Mouse (Mus musculus) mature B cell (primary cell): ENCODE data around the gene Got1.

Source experiments
- in situ Hi-C: fragments of 300-500 bp; cut with MboI; formaldehyde crosslinking; loops from 2 replicates; pipeline ENCODE4 v1.14.3; 2019

Gene Got1

DNA sequence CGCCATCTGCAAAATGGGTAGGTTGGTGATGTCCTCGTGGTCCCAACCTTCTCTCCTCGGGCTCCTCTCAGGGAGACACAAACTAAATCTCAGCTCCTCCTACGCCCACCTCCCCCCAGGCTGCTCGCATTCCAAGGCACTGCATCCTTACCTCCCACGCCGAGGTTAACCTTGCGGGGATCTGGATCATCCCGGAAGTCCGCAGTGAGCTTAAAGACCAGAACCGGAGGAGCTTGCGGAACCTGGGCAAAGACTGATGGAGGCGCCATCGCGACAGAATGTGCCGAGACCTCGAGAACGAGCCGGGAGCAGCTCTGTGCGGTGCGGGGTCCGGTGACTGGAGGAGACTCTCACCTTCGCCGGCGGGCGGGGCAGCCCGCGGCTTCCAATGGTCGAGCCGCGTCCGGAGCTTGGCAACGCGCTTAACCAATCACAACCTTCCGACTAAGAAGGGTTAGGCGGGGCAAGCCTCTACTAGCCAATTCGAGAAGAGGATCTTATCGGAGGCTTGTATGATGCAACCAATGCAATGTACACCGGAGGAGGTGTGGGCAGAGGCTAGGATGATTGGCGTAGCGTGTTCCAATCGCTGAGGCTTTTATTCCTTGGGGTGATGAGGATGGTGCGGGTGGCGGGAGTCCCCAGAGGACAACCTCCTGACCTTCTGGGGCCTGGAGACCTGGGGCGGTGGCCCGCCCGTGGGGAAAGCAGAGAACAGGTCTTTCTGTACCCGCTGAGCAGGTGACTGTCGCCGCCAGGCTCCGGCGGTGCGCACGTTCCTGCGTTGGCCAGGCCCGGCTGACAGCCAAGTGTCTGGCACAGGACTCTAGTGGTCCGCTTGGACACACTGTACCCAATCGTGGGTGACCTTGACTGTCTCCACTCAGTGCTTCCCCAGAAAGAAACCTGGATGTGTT is at the start of gene Got1:
Gene Got1 (minus strand): TSS at position 419 of the 917 bp plus-strand sequence.
- in situ Hi-C loops = no loop called here

DNA sequence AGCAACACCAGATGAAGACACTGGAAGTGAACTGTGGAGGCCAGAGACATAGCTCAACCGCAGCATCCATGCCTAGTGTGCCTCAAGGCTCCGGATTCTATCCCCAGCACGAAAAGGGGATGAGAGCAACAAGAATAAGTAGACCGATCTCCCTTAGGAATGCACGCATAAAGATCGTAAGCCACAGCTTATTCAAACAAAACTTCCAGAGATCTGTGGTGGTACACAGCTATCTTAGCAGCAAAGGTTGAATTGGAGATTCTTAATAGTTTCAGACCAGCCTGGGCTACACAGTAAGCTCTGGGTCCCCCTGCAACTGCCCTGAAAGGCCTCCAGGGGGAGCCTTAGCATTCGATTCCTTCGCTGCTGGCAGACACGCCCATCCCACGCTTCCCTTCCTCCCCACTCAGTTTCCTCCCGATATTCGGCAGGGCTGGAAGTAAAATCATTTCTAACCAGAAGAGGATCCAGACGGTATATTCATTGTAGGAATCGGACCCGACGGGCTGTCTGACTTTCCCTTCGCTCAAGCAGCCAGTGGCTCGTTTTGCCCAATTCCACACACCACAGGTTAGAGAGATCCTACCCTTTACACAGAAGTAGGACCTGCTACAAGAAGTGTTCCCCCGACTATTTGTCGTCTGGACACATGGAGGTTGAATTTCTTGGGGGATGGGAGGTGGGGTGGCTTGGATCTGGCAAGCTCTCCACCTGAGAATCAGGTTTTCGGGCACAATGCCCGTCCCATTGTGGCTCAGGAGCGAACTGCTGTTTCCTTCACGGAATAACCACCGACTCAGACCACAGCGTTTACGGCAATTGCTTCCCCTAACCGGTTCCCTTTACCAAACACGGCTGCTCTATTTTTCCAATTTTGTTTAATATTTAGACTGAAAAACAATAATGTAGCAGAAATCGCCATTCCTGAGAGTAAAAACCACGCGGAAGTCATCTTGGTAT is 46.7 kb upstream of the Got1 start:
- in situ Hi-C loops = loop anchor here (5.0 kb wide), 1 partner anchor 51 kb away; no protein-coding TSS in a partner anchor

DNA sequence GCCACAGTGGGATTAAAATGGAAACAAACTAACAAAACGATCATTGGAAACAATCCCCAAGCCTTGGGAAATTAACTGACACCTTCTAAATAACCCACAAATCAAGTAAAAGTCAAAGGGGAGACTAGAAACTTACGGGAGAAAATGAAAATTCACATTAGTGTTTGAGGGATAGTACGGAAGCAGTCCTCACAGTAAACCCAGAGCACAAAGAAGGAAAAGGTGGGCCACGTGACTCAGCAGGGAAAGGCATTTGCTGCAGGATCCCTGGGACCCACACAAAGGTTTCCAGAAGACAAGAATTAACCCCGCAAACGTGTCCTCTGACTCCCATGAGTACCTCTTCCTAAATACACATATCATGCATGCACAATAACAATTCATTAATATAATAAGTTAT is 44.7 kb upstream of the Got1 start:
- in situ Hi-C loops = no loop called here

DNA sequence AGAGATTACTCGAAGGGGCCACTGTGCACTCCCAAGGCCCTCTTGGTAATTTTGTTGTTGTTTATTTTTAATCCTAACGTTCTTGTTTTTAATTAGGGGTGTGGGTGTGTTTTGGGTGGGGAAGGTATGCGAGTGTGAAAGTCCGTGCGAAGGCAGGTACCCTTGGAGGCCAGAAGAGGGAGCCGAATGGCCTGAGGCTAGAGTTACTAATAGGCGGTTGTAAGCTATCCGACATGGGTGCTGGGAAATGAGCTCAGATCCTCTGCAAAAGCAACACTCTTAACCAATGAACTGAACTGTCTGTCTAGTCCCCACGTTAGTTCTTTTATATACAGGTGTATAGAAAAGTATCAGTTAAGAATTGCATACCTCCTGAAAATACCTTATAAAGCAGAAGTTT is 43.9 kb upstream of the Got1 start:
- in situ Hi-C loops = no loop called here

DNA sequence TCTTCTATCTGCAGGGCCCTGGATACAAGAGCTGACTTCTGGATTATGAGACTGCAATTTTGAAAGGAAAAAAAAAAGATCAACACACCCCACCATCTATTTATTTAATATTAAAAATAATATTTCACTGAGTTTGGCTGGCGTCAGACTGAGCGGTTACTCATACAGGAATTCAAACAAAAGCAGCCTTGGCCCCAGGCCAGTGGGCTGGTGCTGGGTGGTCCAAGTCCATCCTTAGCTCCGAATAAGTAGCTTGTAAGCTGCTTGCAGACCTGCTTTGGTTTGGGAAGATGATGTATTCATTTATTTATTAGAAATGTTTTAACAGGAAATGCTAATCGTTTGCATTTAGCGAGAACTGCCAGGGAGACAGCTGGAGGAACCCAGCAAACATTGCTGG is 38.8 kb upstream of the Got1 start:
- in situ Hi-C loops = no loop called here

DNA sequence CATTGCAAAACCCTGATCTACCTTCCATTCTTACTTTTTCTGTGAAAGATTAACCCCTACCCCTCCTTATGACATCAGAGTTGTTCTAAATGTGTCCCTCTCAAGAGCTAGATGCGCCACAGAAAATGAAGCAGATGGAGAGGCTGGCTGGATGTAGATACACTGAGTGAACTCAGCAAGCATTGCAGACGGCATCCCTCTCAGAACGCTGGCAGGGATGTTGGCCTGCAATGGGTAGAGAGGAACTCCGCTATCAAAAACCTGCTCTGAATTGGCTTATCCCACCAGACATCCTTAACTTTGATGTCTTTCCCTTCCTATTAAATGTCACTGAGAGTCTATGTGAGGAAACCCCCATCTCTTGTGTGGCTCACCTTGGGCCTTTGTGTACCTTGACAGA is 37.4 kb upstream of the Got1 start:
- in situ Hi-C loops = no loop called here

DNA sequence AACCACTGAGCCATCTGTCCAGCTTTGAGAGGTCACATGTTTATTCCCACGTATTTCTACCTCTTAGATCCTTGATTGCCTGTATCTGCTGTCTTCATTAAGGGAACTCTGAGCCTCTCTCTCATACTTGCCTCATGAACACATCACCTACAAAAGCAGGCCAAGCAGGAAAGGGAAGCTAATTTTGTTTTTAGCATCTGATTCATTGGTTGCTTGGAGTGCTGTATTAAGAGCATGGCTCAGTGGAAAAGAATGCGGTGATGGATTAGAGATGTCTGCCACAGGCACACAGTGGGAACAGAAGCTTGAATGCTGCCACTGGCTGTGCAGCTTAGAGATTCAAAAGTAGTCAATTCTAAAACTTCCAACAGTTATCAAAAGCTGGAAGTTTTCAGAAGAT is 35.8 kb upstream of the Got1 start:
- in situ Hi-C loops = no loop called here

DNA sequence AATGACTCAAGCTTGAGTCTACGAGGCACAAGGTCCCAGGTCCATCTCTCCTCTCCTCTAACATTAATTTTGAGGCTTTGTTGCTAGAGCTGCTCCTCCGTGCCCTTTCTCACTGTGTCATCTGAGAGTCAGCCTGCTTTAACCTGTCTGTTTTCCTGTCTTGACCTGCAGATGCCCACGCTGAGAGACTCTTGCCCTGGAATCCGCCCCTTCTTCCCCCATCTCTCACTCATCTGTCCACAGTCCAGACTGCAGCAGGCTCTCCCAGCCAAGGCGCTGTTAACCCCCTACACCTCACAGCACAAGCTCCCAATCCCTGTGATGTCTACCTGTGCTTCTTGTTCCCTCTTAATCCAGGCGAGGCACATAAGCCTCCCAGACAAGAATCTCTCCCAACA is 27.1 kb upstream of the Got1 start:
- in situ Hi-C loops = no loop called here

DNA sequence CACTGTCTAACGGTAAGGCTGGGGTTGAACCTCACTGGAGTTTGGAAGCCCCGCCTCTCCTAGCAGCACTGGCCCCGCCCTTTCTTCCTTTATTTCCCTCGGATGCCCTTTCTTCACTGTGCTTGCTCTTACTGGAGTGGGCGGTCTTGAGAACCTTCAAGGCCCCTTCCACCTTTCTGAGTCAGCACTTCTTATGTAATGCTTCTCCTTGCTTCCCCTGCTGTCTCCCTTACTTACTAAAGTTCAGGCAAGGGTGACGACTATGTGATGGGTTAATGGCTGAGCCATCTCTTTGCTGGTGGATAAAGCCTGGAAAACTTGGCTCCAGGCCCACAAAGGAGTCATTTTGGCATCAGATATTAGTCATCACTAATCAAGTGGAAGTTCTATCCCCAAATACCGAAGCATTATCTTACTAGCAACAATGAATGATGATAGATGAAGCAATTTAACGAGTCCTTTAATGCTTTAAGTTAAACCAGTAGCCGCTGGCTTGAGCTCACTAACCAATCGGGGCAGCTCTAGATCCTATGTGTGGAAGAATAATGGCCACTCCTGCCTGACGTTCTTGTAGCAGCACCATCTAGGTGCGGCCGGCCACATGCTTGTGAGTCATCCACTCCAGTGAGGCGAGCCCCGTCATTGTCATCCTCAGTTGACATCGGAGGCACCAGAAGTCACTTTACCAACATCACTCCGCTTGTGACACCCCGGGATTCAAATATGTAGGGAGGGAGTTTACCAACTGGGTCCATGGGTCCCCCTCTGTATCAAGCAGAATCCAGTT is 26.5 kb upstream of the Got1 start:
- in situ Hi-C loops = no loop called here

DNA sequence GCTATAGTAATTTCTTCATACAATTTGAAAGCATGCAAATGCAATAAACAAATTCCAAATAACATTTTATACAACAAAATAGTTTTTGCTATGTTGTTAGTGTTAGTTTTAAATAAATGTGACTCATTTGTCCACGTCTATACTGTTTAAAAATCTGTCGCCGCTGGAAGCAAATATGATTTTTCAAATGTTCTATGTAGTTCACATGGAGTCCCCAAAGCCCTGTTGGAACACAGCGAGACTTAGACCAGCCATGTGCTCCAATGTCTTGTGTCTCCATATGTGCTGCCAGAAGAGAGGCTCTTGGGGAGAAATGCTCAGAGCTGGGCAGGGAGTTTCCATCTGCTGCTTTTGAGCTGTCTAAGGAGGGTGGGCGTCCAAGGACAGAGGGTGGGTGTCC is 23.7 kb upstream of the Got1 start:
- in situ Hi-C loops = no loop called here

DNA sequence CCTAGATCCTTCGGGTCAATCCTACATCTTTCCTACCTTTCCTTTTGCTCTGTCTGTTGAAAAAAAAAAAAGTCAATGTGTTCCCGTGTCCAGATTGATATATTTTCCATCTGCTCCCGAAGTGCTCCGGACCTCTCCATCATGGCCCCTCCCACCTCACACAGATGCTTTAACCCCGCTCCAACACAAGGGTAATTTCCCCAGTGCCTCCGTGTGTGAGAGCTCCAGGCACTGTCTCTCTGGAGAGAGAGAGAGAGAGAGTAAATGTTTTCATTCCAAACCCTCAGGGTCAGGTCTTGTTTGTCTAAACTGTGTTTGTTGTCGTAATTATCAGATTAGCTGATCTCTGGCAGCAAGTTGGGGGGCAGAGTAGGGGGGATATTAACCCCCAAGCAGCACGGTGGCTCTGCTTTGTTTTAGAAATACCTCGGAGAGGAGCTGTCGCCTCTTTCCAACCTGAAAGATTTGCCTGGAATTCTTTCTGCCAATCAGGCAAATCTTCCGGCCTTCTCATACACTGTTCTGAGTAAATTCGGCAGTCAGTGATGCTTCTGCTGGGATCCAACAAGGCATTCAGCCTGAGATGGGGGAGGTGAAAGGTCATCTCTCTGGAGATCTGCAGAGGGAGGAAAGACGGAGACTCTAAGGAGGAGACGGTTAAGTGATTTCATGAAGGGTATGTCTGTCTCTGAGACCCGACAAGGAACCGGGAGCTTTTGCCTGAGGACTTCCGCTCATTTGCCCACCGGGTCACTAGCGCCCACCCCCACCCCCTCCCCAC is 22.1 kb upstream of the Got1 start:
- in situ Hi-C loops = no loop called here

DNA sequence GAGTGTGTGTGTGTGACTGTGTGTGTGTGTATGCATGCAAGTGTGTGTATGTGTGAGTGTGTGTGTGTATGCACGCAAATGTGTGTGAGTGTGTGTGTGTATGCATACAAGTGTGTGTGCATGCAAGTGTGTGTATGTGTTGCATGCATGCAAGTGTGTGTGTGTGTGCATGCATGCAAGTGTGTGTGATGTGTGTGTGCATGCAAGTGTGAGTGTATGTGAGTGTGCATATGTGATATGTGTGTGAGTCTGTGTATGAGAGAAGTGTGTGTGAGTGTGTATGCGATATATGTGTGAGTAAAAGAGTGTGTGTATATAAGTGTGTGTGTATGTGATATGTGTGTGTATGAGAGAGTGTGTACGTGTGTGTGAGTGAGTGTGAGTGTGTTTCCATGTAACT is 11.0 kb upstream of the Got1 start:
- in situ Hi-C loops = no loop called here

DNA sequence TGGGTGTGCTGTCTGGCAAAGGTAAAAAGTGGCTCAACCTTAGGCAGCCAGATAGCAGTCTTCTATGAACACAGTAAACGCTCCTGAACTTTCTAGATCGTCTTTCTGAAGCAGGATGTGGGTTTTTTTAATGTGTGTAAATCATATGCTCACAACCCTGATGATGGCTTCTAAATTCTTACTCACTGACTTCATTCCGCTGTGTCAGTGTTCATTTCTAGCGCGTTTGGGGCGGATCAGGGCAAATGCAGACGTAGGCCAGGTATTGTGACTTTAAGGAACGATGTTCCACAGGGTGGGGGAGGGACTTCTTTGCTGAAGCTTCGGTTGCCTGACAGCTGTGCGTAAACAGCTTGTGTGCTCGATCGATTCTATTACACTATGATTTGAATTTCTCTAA is 6.5 kb upstream of the Got1 start:
- in situ Hi-C loops = no loop called here

DNA sequence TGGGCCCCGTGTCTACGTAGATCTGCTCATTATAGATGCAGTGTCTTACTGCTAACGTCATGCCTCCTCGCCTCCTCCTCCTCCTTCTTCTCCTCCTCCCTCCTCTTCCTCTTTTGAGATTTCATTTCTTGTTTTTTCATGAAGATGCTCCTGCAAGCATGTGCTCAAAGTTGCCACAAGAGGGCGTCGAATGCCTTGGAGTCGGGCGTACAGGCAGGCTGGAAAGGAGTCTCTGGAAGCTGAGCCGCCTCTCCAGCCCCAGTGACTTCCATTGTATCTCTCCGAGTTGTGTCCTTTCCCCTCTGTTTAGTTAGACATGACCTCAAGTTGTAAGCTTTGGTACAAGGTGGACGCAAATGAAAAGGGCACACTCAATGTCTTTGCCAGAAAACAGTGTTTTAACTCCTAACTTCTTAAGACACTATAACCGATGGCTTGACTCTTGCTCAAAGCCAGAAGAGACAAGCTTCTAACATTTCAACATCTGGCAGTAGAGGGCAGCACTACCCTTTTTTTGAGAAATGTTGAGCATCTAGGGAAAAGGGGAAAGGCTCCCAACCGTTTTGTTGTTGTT is 5.9 kb upstream of the Got1 start:
- in situ Hi-C loops = no loop called here

DNA sequence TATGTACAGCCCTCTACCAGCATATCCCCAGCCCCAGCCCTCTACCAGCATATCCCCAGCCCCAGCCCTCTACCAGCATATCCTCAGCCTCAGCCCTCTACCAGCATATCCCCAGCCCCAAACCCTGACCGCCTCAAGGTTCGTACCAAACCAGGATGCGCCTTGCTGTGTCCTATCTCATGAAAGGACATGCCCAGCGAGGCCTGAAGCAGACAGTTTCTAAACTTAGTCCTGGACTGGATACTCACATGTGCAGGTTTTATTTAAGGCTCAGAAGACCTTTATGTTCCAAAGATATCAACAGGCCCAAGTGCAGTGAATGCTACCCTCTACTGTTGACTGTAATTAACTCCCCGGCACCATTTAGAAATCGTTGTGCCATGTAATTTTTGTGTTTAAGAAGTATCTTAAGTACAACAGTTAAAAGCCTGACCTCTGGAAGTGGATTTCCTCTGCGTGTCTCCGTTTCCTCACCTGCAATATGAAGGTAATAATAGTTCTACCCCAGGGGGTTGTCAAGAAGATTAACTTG is 3.7 kb upstream of the Got1 start:
- in situ Hi-C loops = no loop called here

DNA sequence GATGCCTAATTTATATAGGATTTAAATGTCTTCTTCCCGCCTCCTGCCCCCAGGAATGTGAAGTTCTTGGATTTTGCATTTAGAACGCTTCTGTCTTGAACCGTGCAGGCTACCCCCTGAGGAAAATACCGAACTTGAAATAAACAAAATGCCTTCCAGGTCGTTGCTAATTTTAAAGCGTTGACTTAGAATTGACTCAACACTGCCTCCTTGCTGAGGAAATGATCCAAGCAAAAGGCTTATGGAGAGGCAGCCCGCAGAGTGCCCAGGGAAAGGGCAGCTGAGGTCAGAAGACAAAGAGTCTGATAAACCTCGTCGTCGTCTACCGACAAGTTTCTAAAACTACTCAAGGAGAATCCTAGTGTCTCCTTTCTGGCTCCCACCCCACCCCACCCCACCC is 2.7 kb upstream of the Got1 start:
- in situ Hi-C loops = no loop called here

DNA sequence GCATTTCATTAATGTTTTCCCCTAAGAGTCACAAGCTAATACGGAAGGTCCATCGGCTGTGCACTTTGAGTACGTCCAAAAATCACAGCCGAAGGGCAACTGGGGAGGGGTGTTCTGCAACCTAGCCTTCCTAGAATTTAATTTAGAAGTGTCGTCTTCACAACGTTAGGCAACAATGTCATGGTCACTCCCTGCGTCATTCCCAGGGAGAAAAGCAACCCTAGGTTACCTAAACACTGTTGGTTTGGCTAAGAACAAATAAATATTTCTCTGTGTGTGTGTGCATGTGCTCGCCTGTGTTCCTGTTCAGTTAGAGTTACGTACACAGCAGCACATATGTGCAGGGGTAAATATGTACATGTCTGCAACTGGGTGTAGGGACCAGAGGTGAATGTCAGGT is 1.6 kb upstream of the Got1 start:
- in situ Hi-C loops = no loop called here

DNA sequence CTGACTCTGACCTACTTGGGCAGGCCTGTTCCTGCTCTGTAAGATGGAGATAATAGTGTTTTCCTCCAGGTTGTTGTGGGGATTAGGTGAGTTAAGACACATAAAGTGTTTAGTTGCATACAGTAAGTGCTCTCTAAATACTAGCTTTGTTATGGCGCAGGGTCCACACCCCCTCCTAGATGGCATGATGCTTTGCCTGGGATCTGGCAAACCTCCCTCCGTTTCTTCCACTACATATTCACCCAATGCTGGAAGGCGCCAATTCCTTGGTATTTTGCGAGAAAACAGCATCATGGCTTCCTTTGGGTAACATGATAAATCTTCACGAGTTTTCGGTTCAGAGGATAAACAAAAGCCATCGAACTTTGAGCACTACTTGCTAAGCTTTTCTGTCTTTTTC is 1.2 kb upstream of the Got1 start:
- in situ Hi-C loops = no loop called here

DNA sequence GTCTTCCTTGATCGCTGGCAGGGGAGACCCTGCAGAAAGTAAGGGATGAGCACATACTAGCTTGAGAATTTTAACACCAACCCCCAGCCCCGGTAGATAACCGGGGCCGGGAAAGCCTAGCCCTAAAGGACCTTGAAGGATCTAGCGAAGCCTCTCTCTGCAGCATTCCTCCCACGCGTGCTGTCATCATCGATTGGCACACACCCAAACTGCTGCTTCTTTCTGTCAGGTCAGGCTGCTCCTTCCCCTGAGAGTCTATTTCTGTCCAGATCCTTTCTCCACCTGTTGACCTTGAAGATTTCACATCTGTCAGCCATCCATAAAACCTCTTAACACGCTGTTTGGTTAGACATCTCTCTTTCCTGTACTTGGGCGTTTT is 688 bp upstream of the Got1 start:
- in situ Hi-C loops = no loop called here

DNA sequence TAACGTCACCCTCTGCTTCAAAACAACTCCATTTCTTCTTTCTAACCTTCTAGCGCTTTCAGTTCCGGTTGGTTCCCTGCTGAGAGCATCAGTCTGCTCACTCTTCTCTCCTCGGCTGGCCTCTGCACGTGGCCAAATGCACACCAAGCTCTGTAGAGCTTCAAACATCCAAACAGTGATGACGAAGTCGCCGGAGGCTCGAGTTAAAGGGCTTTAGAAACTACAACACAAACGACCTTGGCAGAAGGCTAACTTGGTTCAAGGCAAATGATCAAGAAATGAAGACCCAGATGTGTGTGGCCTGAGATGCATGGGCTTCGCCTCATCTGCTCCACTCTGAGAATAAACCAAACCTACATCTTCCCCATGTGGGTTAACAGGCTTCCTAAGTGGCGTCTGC is 854 bp downstream of the Got1 start:
- in situ Hi-C loops = no loop called here

DNA sequence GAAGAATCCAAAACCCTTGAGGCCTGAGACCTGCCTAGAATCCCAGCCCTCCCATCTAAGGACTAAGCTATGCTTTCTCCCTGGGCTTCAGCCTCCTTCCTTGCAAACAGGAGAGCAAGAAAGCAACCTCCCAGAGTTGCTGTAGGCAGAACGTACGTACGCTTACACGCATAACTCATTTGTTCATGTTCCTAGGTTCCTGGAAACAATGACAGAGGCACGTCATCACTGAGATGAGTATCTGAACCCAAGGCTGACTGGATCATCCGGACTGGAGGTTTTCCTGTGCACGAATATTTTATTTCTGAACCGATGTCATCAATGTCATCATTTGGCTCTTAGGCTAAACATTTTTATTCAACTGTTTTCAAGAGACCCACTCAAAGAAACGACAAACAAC is 2.4 kb downstream of the Got1 start:
- in situ Hi-C loops = no loop called here
